Mouse (Mus musculus): ENCODE measurements at regions not wholly inside any gene's neighbourhood (a gene's known extent, or its start where the extent isn't known, plus 50 kb on each side); places are given as distances from the start of the nearest gene placed in this dataset.

DNA sequence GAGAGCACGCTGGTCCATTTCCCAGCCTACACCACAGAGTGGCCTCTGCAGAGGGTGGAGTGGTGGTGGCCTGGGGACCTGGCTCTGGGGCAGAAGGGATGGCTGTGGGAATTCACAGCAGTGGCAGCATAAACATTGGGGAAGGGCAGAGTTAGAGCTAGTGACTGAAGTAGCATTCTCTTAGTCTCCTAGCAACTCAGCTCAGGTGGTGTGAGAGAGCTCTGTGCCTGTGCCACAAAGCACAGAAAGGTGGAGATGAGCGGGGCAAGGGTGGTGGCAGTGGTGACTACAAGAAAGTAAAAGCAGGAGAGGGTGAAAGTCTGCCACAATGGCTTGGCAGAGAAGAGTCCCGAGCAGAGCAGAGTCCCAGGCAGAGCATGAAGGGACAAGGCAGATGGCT lies 140.3 kb upstream of the Pfn2 start:
- no peak overlapping the region for H3K9ac ChIP-seq (ENCODE audit: insufficient read depth, low read depth, low read length, poor library complexity, severe bottlenecking)
- DNase-seq (ENCODE audit: low read depth, low spot score), result no peak
- no peak overlapping the region for H3K4me3 ChIP-seq (ENCODE audit: insufficient read depth in 1 of 2, low read depth in 1 of 2, low read length in 2 of 2, poor library complexity in 1 of 2, severe bottlenecking in 1 of 2)
- no peaks in the 10 kb centered on the region for H3K9me3 ChIP-seq (ENCODE audit: control insufficient read depth, insufficient read depth, low read depth, low read length)
- no peak overlapping the region for H3K27ac ChIP-seq (ENCODE audit: insufficient read depth, low read depth, low read length, poor library complexity, severe bottlenecking)
- H3K36me3 ChIP-seq (ENCODE audit: control insufficient read depth, insufficient read depth, low read length, poor library complexity, severe bottlenecking), result no peaks in the 10 kb centered on the region
- in situ Hi-C loops (cut with MboI; ENCODE audit: low sequenced_read_pairs in 2 of 2, unreplicated experiment in 2 of 2), result no loop called here
- TF ChIP-seq MAFK (IDR thresholded peaks at IDR 0.05; ENCODE audit: insufficient read depth, low read depth, low read length) (no peak), ZNF384 (IDR thresholded peaks at IDR 0.05; ENCODE audit: low read depth, low read length) (no peak), HCFC1 (IDR thresholded peaks at IDR 0.05; ENCODE audit: borderline replicate concordance, insufficient read depth, low read length) (no peak), ZC3H11A (IDR thresholded peaks at IDR 0.05; ENCODE audit: borderline replicate concordance, low read depth, low read length) (no peak), CHD2 (IDR thresholded peaks at IDR 0.05; ENCODE audit: low read depth, low read length) (no peak)
- no peaks in the 10 kb centered on the region for H3K4me1 ChIP-seq (ENCODE audit: control insufficient read depth in 2 of 2, insufficient read depth in 2 of 2, low read length in 2 of 2, poor library complexity in 1 of 2)

DNA sequence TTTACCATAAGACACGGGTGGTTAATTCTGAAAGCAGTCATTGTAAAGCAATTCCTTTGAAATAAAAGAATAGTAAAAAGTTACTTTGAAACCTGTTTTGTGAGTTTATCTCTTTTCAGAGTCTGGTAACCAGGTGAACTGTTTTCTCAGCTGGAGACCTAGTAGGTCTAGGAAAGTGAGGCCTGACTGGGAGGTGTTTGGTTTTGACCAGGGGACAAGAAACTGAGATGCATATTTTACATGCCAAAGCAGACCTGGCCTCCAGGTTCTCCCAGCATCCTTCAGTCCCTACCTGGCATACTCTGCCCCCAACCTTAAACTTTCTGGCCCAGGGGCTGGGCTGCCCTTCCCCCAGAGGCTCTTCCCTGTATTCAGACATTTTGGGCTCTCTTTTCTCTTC lies 142.9 kb upstream of the Pfn2 start:
- Histone ChIP-seq H3K9ac (ENCODE audit: insufficient read depth, low read depth, low read length, poor library complexity, severe bottlenecking) (no peak overlapping the region), H3K27ac (ENCODE audit: insufficient read depth, low read depth, low read length, poor library complexity, severe bottlenecking) (no peak overlapping the region), H3K36me3 (ENCODE audit: control insufficient read depth, insufficient read depth, low read length, poor library complexity, severe bottlenecking) (no peaks in the 10 kb centered on the region), H3K4me3 (ENCODE audit: insufficient read depth in 1 of 2, low read depth in 1 of 2, low read length in 2 of 2, poor library complexity in 1 of 2, severe bottlenecking in 1 of 2) (no peak overlapping the region), H3K9me3 (ENCODE audit: control insufficient read depth, insufficient read depth, low read depth, low read length) (no peaks in the 10 kb centered on the region), H3K4me1 (ENCODE audit: control insufficient read depth in 2 of 2, insufficient read depth in 2 of 2, low read length in 2 of 2, poor library complexity in 1 of 2) (no peaks in the 10 kb centered on the region)
- TF ChIP-seq CHD2 (IDR thresholded peaks at IDR 0.05; ENCODE audit: low read depth, low read length) (no peak), ZC3H11A (IDR thresholded peaks at IDR 0.05; ENCODE audit: borderline replicate concordance, low read depth, low read length) (no peak), ZNF384 (IDR thresholded peaks at IDR 0.05; ENCODE audit: low read depth, low read length) (no peak), HCFC1 (IDR thresholded peaks at IDR 0.05; ENCODE audit: borderline replicate concordance, insufficient read depth, low read length) (no peak), MAFK (IDR thresholded peaks at IDR 0.05; ENCODE audit: insufficient read depth, low read depth, low read length) (no peak)
- in situ Hi-C loops (cut with MboI; ENCODE audit: low sequenced_read_pairs in 2 of 2, unreplicated experiment in 2 of 2), result no loop called here
- DNase-seq (ENCODE audit: low read depth, low spot score), result no peak

- no peak overlapping the region for H3K27ac ChIP-seq (ENCODE audit: insufficient read depth, low read depth, low read length, poor library complexity, severe bottlenecking)
- in situ Hi-C loops (cut with MboI; ENCODE audit: low sequenced_read_pairs in 2 of 2, unreplicated experiment in 2 of 2), result no loop called here
- H3K9ac ChIP-seq (ENCODE audit: insufficient read depth, low read depth, low read length, poor library complexity, severe bottlenecking), result no peak overlapping the region
- TF ChIP-seq MAFK (IDR thresholded peaks at IDR 0.05; ENCODE audit: insufficient read depth, low read depth, low read length), result no peak
- TF ChIP-seq CHD2 (IDR thresholded peaks at IDR 0.05; ENCODE audit: low read depth, low read length), result no peak
- no peak for TF ChIP-seq HCFC1 (IDR thresholded peaks at IDR 0.05; ENCODE audit: borderline replicate concordance, insufficient read depth, low read length)
- TF ChIP-seq ZNF384 (IDR thresholded peaks at IDR 0.05; ENCODE audit: low read depth, low read length), result no peak
- TF ChIP-seq ZC3H11A (IDR thresholded peaks at IDR 0.05; ENCODE audit: borderline replicate concordance, low read depth, low read length), result no peak
- no peaks in the 10 kb centered on the region for H3K9me3 ChIP-seq (ENCODE audit: control insufficient read depth, insufficient read depth, low read depth, low read length)
- no peaks in the 10 kb centered on the region for H3K4me1 ChIP-seq (ENCODE audit: control insufficient read depth in 2 of 2, insufficient read depth in 2 of 2, low read length in 2 of 2, poor library complexity in 1 of 2)
- no peak for DNase-seq (ENCODE audit: low read depth, low spot score)
- no peak overlapping the region for H3K4me3 ChIP-seq (ENCODE audit: insufficient read depth in 1 of 2, low read depth in 1 of 2, low read length in 2 of 2, poor library complexity in 1 of 2, severe bottlenecking in 1 of 2)
- H3K36me3 ChIP-seq (ENCODE audit: control insufficient read depth, insufficient read depth, low read length, poor library complexity, severe bottlenecking), result no peaks in the 10 kb centered on the region
Observed at GRCm38 (mm10) chr3:57998121-57999102, 150.5 kb upstream of the Pfn2 start.

DNA sequence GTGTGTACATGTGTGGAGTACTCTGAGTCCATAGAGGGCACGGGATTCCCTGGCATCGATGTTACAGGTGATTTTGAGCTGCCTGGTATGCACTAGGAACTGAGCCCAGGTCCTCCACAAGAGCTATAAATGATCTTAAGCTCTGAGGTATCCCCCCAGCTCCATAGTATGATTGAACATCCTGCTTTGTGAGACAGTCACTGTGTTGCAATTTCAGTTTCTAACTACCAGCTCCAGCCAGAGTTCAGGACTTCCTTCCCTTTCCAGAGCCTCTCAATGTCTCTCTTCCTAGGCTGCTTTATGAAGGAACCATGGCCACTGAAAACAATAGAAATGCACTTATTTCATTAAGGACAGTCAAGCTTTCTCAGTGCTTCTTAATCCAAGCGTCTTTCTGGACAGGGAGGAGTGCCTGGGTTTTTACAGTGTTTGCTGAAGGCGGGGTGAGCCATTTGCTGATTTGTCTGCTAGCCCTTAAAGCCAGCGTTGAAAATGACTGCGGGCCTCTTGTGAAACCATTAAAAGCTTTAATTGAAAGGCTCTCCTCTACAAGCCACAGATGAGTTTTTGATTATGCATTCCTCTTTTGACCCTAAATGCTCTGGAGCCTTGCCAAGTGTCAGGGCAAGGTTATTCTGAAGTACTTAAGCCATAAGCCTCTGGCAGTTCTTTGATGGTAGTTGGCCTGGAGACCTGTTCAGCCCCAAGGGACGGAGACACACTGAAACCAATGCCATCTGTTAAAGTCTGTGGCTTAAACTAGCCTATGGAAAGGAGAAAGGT lies 155.1 kb upstream of the Pfn2 start:
- TF ChIP-seq HCFC1 (IDR thresholded peaks at IDR 0.05; ENCODE audit: borderline replicate concordance, insufficient read depth, low read length), result no peak
- TF ChIP-seq ZNF384 (IDR thresholded peaks at IDR 0.05; ENCODE audit: low read depth, low read length), result no peak
- no peak for TF ChIP-seq CHD2 (IDR thresholded peaks at IDR 0.05; ENCODE audit: low read depth, low read length)
- TF ChIP-seq ZC3H11A (IDR thresholded peaks at IDR 0.05; ENCODE audit: borderline replicate concordance, low read depth, low read length), result no peak
- TF ChIP-seq MAFK (IDR thresholded peaks at IDR 0.05; ENCODE audit: insufficient read depth, low read depth, low read length), result no peak
- Histone ChIP-seq H3K9ac (ENCODE audit: insufficient read depth, low read depth, low read length, poor library complexity, severe bottlenecking) (no peak overlapping the region), H3K4me3 (ENCODE audit: insufficient read depth in 1 of 2, low read depth in 1 of 2, low read length in 2 of 2, poor library complexity in 1 of 2, severe bottlenecking in 1 of 2) (no peak overlapping the region), H3K4me1 (ENCODE audit: control insufficient read depth in 2 of 2, insufficient read depth in 2 of 2, low read length in 2 of 2, poor library complexity in 1 of 2) (no peaks in the 10 kb centered on the region), H3K9me3 (ENCODE audit: control insufficient read depth, insufficient read depth, low read depth, low read length) (no peaks in the 10 kb centered on the region), H3K36me3 (ENCODE audit: control insufficient read depth, insufficient read depth, low read length, poor library complexity, severe bottlenecking) (no peaks in the 10 kb centered on the region), H3K27ac (ENCODE audit: insufficient read depth, low read depth, low read length, poor library complexity, severe bottlenecking) (no peak overlapping the region)
- in situ Hi-C loops (cut with MboI; ENCODE audit: low sequenced_read_pairs in 2 of 2, unreplicated experiment in 2 of 2), result no loop called here
- DNase-seq (ENCODE audit: low read depth, low spot score), result no peak

Data from ES-E14 (cell line).